Comparison of ENCODE assay signal across 8 mouse cellular contexts in genomic region chr8:47693119-47693518, GRCm38 (mm10). TPM values are rescaled to one million over a fixed set of nuclear protein-coding genes. Genes with fewer than 3 reads are reported as not detected.
DNase-seq lines count a peak whose midpoint lies in the region; ATAC-seq and TF ChIP-seq lines count a peak whose summit lies in the region.

No protein-coding gene starts in this region.

- H3K9ac ChIP-seq in heart, embryonic 11.5 days (ENCODE audit: low read depth, low read length): no peak overlapping the region
- H3K9ac ChIP-seq in heart, postnatal 0 days (replicated peaks; ENCODE audit: low read depth, low read length): no peak overlapping the region

- 13% methylated on average over 2 of the region's 2 CpGs for WGBS in heart, embryonic 11.5 days (ENCODE audit: insufficient replicate concordance)
- WGBS in heart, postnatal 0 days: 2% methylated on average over 2 of the region's 2 CpGs

- TF ChIP-seq CTCF in heart, postnatal 0 days (IDR thresholded peaks at IDR 0.05; ENCODE audit: low read depth): peak; percentile 80
- peak; percentile 20; the same call in 1 of the 2 replicates for TF ChIP-seq CTCF in testis, adult 2 months (IDR thresholded peaks at IDR 0.05; ENCODE audit: control insufficient read depth, insufficient read depth, insufficient replicate concordance, low read depth, low read length)

- no peak for TF ChIP-seq POLR2A in testis, adult 2 months (IDR thresholded peaks at IDR 0.05; ENCODE audit: control insufficient read depth, low read depth, low read length)

- DNase-seq in heart, adult 18-20 months: peak; percentile 68 to 95
- peak; percentile 83 for DNase-seq in R1 (ENCODE audit: low read depth, low spot score)
- DNase-seq in cerebellum, adult 9-10 months: peak; percentile 75
- peak; percentile 46 for DNase-seq in heart, postnatal 0 days (ENCODE audit: low spot score)
- peak; percentile 64 to 87 for DNase-seq in left cerebral cortex, postnatal 10 days (ENCODE audit: extremely low spot score in 1 of 2, low spot score in 2 of 2)
- peak; percentile 56 to 69 for DNase-seq in natural killer cell, adult 2 months (ENCODE audit: low spot score in 2 of 2)

- no peaks in the 10 kb centered on the region for H3K27me3 ChIP-seq in heart, embryonic 11.5 days (ENCODE audit: control insufficient read depth, insufficient read depth, low read length)
- H3K27me3 ChIP-seq in heart, postnatal 0 days (ENCODE audit: control insufficient read depth, insufficient read depth, low read length): no peaks in the 10 kb centered on the region
- no peaks in the 10 kb centered on the region for H3K27me3 ChIP-seq in testis, adult 2 months (ENCODE audit: control insufficient read depth, insufficient read depth, low read length)

- no peak overlapping the region for H3K4me2 ChIP-seq in heart, embryonic 11.5 days
- H3K4me2 ChIP-seq in heart, postnatal 0 days (ENCODE audit: low read depth, low read length): no peak overlapping the region

- H3K36me3 ChIP-seq in heart, embryonic 11.5 days (ENCODE audit: control insufficient read depth, insufficient read depth, low read length): no peaks in the 10 kb centered on the region
- H3K36me3 ChIP-seq in heart, postnatal 0 days (replicated peaks; ENCODE audit: control insufficient read depth, insufficient read depth, low read length): no peaks in the 10 kb centered on the region
- no peaks in the 10 kb centered on the region for H3K36me3 ChIP-seq in testis, adult 2 months (ENCODE audit: control insufficient read depth, insufficient read depth, low read length)

- no peak overlapping the region for H3K4me3 ChIP-seq in heart, embryonic 11.5 days (ENCODE audit: low read depth, low read length)
- H3K4me3 ChIP-seq in heart, postnatal 0 days (ENCODE audit: low read depth, low read length): no peak overlapping the region
- H3K4me3 ChIP-seq in testis, adult 2 months (ENCODE audit: control insufficient read depth, low read depth, low read length): no peak overlapping the region

- no peaks in the 10 kb centered on the region for H3K4me1 ChIP-seq in heart, embryonic 11.5 days (ENCODE audit: control insufficient read depth, insufficient read depth, low read length)
- H3K4me1 ChIP-seq in heart, postnatal 0 days (ENCODE audit: control insufficient read depth, insufficient read depth): no peaks in the 10 kb centered on the region
- peaks cover 11% of the 10 kb centered on the region for H3K4me1 ChIP-seq in testis, adult 2 months (ENCODE audit: control insufficient read depth, insufficient read depth, low read length)

- H3K9me3 ChIP-seq in heart, embryonic 11.5 days (replicated peaks; ENCODE audit: control insufficient read depth, low read length): 0 out of 2 replicates have a peak, but pooled peaks cover 2% of the 10 kb centered on the region
- H3K9me3 ChIP-seq in heart, postnatal 0 days (replicated peaks; ENCODE audit: control insufficient read depth, low read length): no peaks in the 10 kb centered on the region

- intact Hi-C loops in left cerebral cortex, postnatal 10 days (cut with DNase I): loop anchor here (5.0 kb wide), 1 partner anchor 161 kb away; the partner anchor contains the start of genes Rwdd4a and Trappc11

- no peak for ATAC-seq in heart, embryonic 11.5 days (replicated peaks; ENCODE audit: insufficient number of reproducible peaks, low FRiP score, low TSS enrichment)
- ATAC-seq in heart, postnatal 0 days (ENCODE audit: insufficient read depth, low read depth): no peak; the same call in 1 of the 2 replicates

- TF ChIP-seq EP300 in heart, postnatal 0 days (IDR thresholded peaks at IDR 0.05; ENCODE audit: low read depth): no peak

- no peak overlapping the region for H3K27ac ChIP-seq in heart, embryonic 11.5 days (ENCODE audit: low read depth, low read length)
- H3K27ac ChIP-seq in heart, postnatal 0 days (ENCODE audit: low read depth): no peak overlapping the region
- no peak overlapping the region for H3K27ac ChIP-seq in testis, adult 2 months (ENCODE audit: control insufficient read depth, insufficient read depth, low read depth, low read length)

RNA-seq across cellular contexts. Expression of gene Ing2, which starts 17.8 kb away (rescaled TPM):
- 1 to 10 TPM; 3.8 to 4.1 TPM for total RNA-seq in heart, adult 18-20 months (2021)
- polyA plus RNA-seq in heart, embryonic 11.5 days (2014; fragmentation: Nextera tagmentation; extraction: Ambion mirVana): 6.8 and 10.4 TPM in 2 replicates
- 3.0 and 10.8 TPM in 2 replicates for total RNA-seq in heart, postnatal 0 days (2014; rRNA removed; ENCODE audit: low replicate concordance)
- polyA plus RNA-seq in heart, postnatal 0 days (2015; fragmentation: Nextera tagmentation; extraction: Ambion mirVana): 4.1 and 5.8 TPM in 2 replicates
- total RNA-seq in left cerebral cortex, postnatal 10 days (2021): 10 to 100 TPM; 38.3 to 42.9 TPM
- polyA plus RNA-seq in testis, adult 2 months (2012; rRNA removed): 11.7 and 16.6 TPM in 2 replicates

RNA-seq across cellular contexts. Expression of gene Cdkn2aip, which starts 20.6 kb away (rescaled TPM):
- 1 to 10 TPM; 9.0 to 9.1 TPM for total RNA-seq in heart, adult 18-20 months (2021)
- 20.6 and 21.6 TPM in 2 replicates for polyA plus RNA-seq in heart, embryonic 11.5 days (2014; fragmentation: Nextera tagmentation; extraction: Ambion mirVana)
- 4.0 and 17.6 TPM in 2 replicates for total RNA-seq in heart, postnatal 0 days (2014; rRNA removed; ENCODE audit: low replicate concordance)
- 11.2 and 12.2 TPM in 2 replicates for polyA plus RNA-seq in heart, postnatal 0 days (2015; fragmentation: Nextera tagmentation; extraction: Ambion mirVana)
- total RNA-seq in left cerebral cortex, postnatal 10 days (2021): 10 to 100 TPM; 12.6 to 13.1 TPM
- 39.7 and 40.1 TPM in 2 replicates for polyA plus RNA-seq in testis, adult 2 months (2012; rRNA removed)
